Mouse (Mus musculus) lung, postnatal 25 days (tissue): ENCODE results near the gene Tmem109.

ENCODE experiments used
- DNase-seq: peaks from one replicate; pipeline ENCODE4 v3.0.0; 2022; ENCODE audit warnings: low spot score

Gene Tmem109

GRCm38 (mm10) chr19:10841721-10842626 is 39.8 kb downstream of the Tmem109 start:
- peak; percentile 59 for DNase-seq

DNA sequence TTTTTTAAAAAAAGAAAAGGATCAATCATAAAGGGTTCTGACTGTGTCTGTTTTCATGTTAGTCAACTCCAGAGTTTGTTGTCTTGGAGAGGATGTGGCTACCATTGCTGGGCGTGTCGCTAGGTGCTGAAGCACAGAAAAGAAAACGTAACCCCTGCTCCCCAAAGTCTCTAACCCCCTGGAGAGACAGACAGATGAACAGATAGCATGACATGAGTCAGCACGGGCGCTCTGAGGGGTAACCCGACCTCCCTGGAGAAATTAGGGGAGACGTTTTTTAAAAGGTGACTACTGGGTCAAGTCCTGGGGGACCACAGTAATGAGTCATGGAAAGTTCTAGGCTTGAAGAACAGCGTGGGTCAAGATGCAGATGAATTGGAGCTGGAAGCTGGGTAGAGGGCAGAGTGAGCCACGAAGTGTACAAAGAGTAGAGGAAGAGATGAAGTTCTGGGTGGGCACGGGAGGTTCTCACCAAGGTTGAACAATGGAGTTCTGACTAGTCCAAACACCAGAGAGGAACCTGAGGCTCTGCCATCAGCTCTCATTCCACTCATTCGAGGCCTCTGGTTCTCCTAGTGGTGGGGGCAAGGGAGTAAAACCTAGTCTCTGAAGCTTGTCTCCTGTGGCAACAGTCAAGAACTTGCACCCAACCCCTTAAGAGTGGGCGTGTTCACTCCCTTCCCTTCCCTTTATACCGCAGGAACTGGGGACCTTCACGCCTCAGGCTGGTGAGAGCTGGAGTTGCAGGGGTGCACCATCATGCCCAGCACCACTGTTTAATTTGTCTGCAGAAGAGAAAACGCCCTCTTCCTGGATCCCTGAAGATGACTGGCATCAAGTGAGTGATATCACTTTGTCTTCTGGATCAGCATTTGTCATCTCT is 42.5 kb downstream of the Tmem109 start, which contains the start of gene Slc15a3:
Gene Slc15a3, plus strand, starts transcription at position 718 of the 883 bp plus-strand sequence.
- no peak for DNase-seq

DNA sequence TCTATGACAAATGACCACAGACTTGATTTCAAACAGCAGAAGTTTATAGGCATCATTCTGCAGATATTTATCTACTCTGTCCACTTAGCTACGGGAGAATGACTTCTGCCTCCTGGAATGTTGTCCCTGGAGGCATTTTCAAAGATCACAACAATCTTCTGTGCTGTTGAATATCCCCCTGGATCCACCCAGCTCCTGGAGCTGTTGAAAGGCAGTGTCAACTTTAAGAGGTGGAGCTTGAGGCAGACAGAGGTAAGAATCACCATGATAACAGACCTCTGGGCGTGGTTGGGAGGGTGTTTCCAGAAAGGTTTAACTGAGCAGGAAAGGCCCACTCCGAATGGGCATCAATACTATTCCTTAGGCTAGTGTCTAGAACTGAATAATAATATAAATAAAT is 46.1 kb downstream of the Tmem109 start:
- DNase-seq, result no peak

DNA sequence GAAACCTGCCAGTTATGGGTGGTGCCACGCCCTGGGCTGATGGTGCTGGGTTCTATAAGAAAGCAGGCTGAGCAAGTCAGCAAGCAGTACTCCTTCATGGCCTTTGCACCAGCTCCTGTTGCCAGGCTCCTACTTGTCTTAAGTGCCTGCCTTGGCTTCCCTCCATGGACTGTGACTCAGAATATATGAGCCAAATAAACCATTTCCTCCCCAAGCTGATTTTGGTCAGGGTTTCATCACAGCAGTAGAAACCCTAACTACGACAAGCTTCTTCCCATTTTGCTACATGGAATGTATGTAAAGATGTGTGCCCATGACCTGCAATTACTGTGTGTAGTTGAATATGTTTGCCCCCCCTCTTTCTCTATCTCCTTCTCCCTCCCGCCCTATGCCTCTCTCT is 48.2 kb downstream of the Tmem109 start:
- DNase-seq, result no peak

GRCm38 (mm10) chr19:10832030-10832429 is 49.8 kb downstream of the Tmem109 start:
- no peak for DNase-seq

DNA sequence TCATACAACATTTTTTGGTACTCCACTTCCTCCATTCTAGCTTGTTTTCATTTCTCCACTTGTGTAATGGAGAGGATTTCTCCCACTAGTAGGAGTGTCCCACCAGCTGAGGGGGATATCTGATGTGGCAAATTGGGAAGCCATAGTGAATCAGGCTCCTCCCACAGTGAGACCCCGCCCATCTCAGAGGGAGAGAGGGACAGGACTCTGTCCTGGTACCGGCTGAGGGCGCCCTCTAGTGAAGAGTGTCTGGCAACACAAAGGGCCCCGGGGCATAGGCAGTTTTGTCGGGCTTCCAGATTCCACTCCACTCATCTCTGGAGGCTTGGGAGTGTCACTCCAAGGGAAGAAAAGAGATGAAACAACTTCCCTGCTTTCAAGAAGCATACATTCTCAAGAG is 50.4 kb downstream of the Tmem109 start:
- DNase-seq, result peak; percentile 81

GRCm38 (mm10) chr19:10829436-10830175 is 52.2 kb downstream of the Tmem109 start, which contains the start of gene Cd6:
TSS of gene Cd6 (minus strand) at chr19:10830058.
- no peak for DNase-seq

DNA sequence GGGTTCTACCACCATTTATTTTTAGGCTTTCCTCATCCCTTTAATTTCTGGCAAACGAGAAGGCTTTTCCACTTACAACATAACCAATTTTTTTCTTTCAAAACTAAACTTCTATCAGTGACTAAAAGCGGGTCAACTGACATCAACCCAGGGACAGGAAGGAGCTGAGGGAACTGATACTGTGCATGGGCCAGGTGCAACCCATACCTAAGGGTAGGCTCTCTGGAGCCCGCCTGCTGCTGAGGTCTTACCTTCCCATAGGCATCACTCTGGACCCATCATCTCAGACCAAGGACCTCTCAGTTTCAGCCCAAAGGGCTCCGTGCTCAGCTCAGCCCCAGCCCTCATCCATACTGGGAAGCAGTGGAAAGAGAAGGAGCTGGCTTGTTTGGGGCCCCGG is 53.5 kb downstream of the Tmem109 start:
- DNase-seq, result no peak

- DNase-seq, result no peak
Measured at GRCm38 (mm10) chr19:10824061-10824460, 57.7 kb downstream of the Tmem109 start.

GRCm38 (mm10) chr19:10822534-10822933 is 59.3 kb downstream of the Tmem109 start:
- no peak for DNase-seq

DNA sequence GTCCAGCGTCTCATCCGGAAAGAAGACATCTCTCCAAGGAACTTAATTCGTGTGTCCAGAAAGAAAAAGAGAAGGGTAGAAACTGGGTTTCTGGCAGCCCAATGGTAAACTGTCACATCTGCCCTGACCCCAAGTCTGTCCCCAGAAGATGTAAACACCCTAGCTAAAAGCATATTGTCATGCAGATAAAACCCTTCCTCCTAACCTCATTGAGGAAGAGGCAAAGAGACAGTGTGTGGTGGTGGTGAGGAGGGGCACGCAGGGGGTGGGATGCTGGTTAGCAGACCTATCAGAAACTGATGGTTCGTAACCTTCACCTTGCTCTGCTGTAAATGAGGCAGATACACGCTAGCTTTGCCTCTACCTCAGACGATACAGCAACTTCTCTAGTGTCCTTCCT is 60.5 kb downstream of the Tmem109 start:
- no peak for DNase-seq
